Mouse (Mus musculus): Measurements from ENCODE around the gene Mical1. TPM values are rescaled to one million over a fixed set of nuclear protein-coding genes. Genes with fewer than 3 reads are reported as not detected.

The Mical1 gene
- total RNA-seq, 4 experiments from 2014 or later = 7.5 to 12.7 (median 9.8) TPM

DNA sequence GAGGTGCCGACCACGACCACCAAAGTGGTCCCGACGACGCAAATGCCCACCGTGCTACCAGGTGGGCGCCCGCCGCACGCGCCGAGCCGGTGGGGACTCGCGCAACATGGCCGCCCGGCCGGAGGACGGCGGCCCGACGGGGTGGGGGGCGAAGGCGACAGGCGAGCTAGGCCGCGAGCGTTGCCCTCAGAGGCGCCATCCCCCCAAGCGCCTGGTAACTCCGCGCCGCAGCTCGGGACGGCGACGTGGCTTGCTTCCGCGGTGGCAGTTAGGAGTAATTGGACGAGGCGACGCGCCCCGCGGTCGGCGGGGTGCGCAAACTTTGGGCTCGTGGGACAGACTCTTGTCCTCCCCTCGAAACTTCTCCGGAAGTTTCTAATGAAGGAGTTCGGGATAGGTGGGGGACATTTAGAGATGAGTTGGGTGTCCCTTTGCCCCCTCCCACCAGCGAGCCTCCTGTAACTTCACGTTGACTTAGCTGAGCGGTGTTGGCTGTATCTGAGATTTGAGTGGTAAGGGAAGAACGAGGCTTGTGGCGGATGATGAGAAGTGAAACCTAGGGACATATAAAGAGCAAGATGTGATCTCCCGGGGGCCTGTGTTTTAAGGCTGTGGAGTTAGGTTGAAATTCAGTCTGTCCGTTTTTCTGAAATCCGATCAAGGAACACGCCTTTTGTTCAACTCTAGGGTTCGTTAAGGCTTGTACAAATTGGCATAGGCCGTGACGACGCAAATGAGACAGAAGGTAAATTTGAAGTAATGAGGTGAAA is 43.7 kb downstream of the Mical1 start:
- peak; percentile 47 for DNase-seq (ENCODE audit: low spot score)

DNA sequence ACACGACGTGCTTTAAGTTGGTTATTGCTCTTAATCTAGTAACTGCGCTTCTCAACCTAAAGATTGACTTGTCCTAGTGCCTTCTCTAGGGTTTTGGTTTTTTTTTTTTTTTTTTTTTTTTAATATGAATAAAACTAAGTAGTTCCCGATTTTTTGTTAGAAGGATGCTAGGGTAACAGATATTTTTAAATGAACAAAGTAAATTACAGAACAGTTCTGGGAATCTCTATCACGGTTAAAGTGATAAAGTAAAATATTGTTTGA is 44.2 kb downstream of the Mical1 start:
- DNase-seq (ENCODE audit: low spot score) = no peak

DNA sequence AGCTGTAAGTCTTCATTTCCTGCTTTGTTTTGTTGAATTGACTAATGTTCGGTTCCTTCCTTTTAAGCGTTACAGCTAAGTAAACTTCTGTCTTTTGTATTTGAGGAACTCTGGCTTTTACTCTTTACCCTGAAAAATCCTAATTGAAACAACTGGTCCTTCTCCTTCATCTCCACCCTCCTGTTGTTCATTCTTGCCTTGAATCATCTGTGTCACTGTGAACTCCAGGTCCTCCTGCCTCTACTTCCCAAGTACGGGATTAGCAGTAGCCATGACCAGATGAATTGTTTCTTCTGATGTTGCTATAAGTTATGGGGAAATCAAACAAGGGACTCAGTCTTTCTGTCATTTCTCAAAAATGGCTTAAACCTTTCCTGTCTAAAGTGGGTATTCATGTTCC is 47.3 kb downstream of the Mical1 start:
- no peak for DNase-seq (ENCODE audit: low spot score)

DNA sequence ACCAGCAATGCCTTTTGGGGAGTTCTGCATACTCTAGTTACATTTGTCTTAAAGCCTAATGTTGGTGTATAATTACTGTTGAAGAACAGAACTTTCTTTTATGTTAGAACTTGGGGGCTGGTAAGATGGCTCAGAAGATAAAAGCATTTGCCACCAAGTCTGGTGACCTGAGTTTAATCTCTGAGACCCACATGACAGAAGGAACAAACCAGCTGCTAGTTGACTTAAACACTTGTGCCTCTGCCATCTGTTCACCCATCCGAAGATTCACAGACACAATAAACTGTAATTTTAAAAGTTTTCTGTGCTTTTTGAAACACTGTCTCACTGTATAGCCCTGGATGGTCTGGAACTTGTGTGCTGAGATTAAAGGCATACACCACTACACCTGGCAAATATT is 49.6 kb downstream of the Mical1 start:
- no peak for DNase-seq (ENCODE audit: low spot score)

DNA sequence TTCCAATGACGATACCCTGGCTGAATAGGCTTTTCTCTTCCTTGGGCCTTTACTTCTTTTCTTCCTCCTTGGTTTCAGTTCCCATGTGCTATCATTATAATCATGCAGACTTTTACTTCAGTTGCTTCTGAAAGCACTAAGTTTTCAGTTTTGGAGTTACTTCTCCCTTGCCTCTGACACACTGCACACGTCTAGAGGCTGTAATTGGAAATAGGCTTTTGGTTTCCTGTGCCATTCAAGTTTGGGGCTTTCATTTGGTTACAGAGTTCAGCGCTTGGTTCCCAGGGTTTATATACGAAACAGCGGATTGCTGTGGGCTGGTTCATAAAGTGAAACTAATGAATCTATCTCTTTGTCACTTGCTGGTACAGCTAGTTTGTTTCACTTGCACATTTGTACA is 53.9 kb downstream of the Mical1 start:
- no peak for DNase-seq (ENCODE audit: low spot score)

DNA sequence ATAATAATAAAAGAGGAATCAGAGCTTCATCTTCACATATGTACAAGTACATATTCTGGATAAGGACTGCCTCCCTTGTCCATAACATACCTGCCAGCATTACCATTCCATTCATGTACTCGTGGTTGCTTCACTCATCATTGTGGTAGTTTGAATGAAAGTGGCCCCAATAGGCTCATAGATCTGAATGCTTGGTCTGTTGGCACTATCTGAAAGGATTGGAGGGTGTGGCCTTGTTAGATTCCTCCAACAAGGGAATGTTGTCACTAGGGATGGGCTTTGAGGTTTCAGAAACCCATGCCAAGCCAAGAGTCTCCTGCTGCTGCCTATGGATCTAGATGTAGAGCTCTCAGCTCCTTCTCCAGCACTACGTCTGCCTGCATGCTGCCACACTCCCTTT is 59.9 kb downstream of the Mical1 start:
- DNase-seq (ENCODE audit: low spot score) = no peak

Other genes starting within 250 kb of the Mical1 start
- 10 to 100 TPM; 25.9 to 31.7 (median 28.2) TPM for gene Fig4, start 173.1 kb upstream of the Mical1 start, total RNA-seq (2022)
- under 1 TPM in 2 of 4 experiments, not detected in 2; 0.03 TPM for gene Ak9, start 172.3 kb upstream of the Mical1 start, total RNA-seq (2022)
- 1 to 10 TPM; 6.5 to 9.3 (median 7.6) TPM for gene Zbtb24, start 25.9 kb upstream of the Mical1 start, total RNA-seq (2022)
- gene Smpd2, start 14.1 kb downstream of the Mical1 start, total RNA-seq (2022) = 10 to 100 TPM; 30.1 to 40.2 (median 34.8) TPM
- 1 to 10 TPM in 2 of 4 experiments, under 1 TPM in 2; 0.78 to 1.4 (median 1.1) TPM for gene Ppil6, start 14.1 kb downstream of the Mical1 start, total RNA-seq (2022)
- gene Cd164, start 43.1 kb downstream of the Mical1 start, total RNA-seq (2022) = 100 to 1,000 TPM; 143 to 147 (median 145) TPM
- gene Ccdc162, start 240.3 kb downstream of the Mical1 start, total RNA-seq (2022) = under 1 TPM in 1 of 4 experiments, not detected in 3; 0.20 TPM